Mouse (Mus musculus) midbrain, embryonic 13.5 days (tissue): ENCODE measurements around the gene Rnf115. TPM values are rescaled to one million over a fixed set of nuclear protein-coding genes. Genes with fewer than 3 reads are reported as not detected.
"Not testable (repeated sequence)": the region's sequence is repeated elsewhere in the genome, so short reads cannot be mapped to it uniquely, and the experiment has no call there.

Source experiments
- ATAC-seq: fragments of 200-750 bp; cut with Nextera tagmentation; 2 replicates; pipeline ENCODE4 v1.8.0; 2017; ENCODE audit warnings: mild to moderate bottlenecking, moderate TSS enrichment, moderate library complexity
- H3K27ac ChIP-seq: fragments of 300-500 bp; sonication (generic); 2 replicates; pipeline ENCODE4 v1.5.1; 2015; ENCODE audit warnings: inconsistent platforms, mild to moderate bottlenecking, moderate library complexity
- H3K27me3 ChIP-seq: fragments of 300-500 bp; sonication (generic); 2 replicates; pipeline ENCODE4 v1.6.1; 2015; ENCODE audit warnings: mild to moderate bottlenecking, inconsistent platforms
- H3K36me3 ChIP-seq: fragments of 300-500 bp; sonication (generic); 2 replicates; pipeline ENCODE4 v1.6.1; 2015; ENCODE audit warnings: mild to moderate bottlenecking, inconsistent platforms
- H3K4me1 ChIP-seq: fragments of 300-500 bp; sonication (generic); replicated peaks from 2 replicates; pipeline ENCODE4 v1.6.1; 2015; ENCODE audit warnings: inconsistent platforms
- H3K4me2 ChIP-seq: fragments of 300-500 bp; sonication (generic); replicated peaks from 2 replicates; pipeline ENCODE4 v1.6.1; 2015; ENCODE audit warnings: moderate library complexity, mild to moderate bottlenecking, inconsistent platforms
- H3K4me3 ChIP-seq: fragments of 300-500 bp; sonication (generic); replicated peaks from 2 replicates; pipeline ENCODE4 v1.5.1; 2015; ENCODE audit warnings: mild to moderate bottlenecking, inconsistent platforms
- H3K9ac ChIP-seq: fragments of 300-500 bp; sonication (generic); replicated peaks from 2 replicates; pipeline ENCODE4 v1.6.1; 2015; ENCODE audit warnings: mild to moderate bottlenecking, inconsistent platforms
- H3K9me3 ChIP-seq: fragments of 300-500 bp; sonication (generic); 2 replicates; pipeline ENCODE4 v1.6.1; 2016; ENCODE audit warnings: mild to moderate bottlenecking, inconsistent platforms
- WGBS: fragments of 180-500 bp; shearing (Covaris S2); methylation state at CpG from one replicate; pipeline ENCODE4 v1.1.7; 2015; 5-methylcytosine and 5-hydroxymethylcytosine counted together
- polyA plus RNA-seq: library from polyadenylated mRNA; unstranded; fragments of >200 nt; fragmentation: Nextera tagmentation; extraction: Ambion mirVana; gene quantifications from 2 replicates; pipeline ENCODE4 v1.2.1, GENCODE M21; 2015

The Rnf115 gene
- polyA plus RNA-seq, 1 experiment from 2014 or later = 80.2 TPM

GRCm38 (mm10) chr3:96715854-96716253, 11.6 kb upstream of the Rnf115 start:
- 91% methylated on average over 2 of the region's 2 CpGs for WGBS

GRCm38 (mm10) chr3:96719173-96719572, 8.3 kb upstream of the Rnf115 start:
- WGBS = 34% methylated on average over 14 of the region's 14 CpGs
- no peaks in the 10 kb centered on the region for H3K9me3 ChIP-seq
- no peak overlapping the region for H3K4me2 ChIP-seq
- H3K36me3 ChIP-seq = peaks cover 64% of the 10 kb centered on the region
- H3K27me3 ChIP-seq = no peaks in the 10 kb centered on the region
- no peak overlapping the region for H3K9ac ChIP-seq
- no peak overlapping the region for H3K27ac ChIP-seq
- no peak overlapping the region for H3K4me3 ChIP-seq
- no peak for ATAC-seq
- H3K4me1 ChIP-seq = no peaks in the 10 kb centered on the region

More at GRCm38 (mm10) chr3:96715854-96716253, 11.6 kb upstream of the Rnf115 start:
- Histone ChIP-seq H3K36me3 (peaks cover 66% of the 10 kb centered on the region), H3K4me1 (no peaks in the 10 kb centered on the region), H3K9ac (no peak overlapping the region), H3K27me3 (no peaks in the 10 kb centered on the region), H3K9me3 (no peaks in the 10 kb centered on the region), H3K27ac (no peak overlapping the region), H3K4me2 (no peak overlapping the region), H3K4me3 (no peak overlapping the region)
- no peak for ATAC-seq

DNA sequence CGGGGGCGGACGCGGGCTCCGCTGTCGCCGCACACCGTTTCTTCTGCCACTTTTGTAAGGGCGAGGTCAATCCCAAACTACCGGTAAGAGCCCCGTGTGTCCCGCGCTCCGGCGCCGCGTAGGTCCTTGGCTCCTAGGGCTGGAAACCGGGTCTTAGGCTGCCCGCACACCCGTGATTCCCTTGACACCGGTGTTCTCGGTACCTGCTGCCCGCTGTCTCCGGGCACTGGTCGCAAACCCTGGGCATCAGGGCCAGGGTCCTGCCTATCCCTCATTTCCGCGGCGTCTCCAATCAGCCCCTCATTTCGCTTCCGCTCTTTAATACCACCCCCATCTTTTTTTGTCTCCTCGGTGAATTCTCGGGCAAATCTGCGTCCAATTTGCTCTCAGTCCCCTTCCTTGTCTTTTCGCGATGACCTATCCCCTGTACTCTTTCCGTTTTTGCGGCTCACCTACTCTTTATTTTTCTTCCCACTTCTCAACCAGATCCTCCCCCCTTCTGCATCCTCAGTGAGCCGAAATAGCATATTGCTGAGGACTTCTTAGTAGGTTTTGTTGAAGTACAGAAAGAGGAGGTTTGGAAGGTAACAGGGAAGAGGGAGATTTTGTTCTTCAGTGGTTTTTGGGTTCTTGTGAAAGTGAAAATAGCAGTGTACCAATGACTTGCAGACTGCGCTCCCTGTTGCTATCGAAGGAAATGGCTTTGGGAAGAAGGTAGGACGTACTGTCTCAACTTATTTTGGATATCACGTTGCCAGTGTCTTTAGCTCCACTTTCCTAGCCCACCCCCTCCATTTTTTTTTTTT, 567 bp downstream of the Rnf115 start:
- Histone ChIP-seq H3K4me3 (peak overlapping the region; percentile 94), H3K4me1 (peaks cover 43% of the 10 kb centered on the region), H3K36me3 (peaks cover 9% of the 10 kb centered on the region), H3K27me3 (no peaks in the 10 kb centered on the region), H3K4me2 (peak overlapping the region; percentile 79), H3K27ac (peak overlapping the region; percentile 81), H3K9me3 (no peaks in the 10 kb centered on the region), H3K9ac (peak overlapping the region; percentile 86)
- ATAC-seq = no peak; the same call in 1 of the 2 replicates
- 1% methylated on average over 42 of the region's 42 CpGs for WGBS

DNA sequence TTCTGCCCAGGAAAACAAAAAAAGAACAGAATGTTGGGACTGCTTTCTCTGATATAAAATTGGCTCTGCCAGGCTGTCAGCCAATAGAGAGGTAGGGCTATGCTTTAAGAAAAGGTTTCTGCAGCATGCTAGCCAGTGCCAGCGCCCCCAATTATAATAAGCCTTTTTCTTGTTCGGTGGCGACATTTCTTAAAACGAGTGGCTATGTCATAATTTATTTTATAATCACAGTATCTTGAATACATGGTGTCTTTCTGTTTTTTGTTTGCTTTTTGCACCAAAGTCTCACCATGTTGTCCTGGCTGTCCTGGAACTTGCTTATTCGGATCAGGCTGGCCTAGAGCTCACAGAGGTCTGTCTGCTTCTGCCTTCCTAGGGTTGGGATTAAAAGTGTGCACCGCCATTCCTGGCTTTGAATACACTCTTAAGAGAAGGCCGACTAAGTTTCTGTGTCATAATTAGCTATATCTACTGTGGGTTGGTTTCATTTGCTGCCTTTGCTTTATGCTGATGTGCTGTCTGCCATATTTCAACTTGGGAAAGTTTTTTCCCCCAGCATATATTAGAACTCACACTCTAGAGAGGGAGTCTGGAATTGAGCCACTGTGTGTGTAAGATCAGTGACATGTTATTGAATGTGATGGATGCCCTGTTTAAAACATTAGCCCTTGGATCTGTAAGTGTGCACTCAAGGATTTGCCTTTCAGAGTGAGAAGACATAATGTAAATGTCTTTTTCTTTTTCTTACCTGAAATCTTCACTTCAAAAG, 1.4 kb downstream of the Rnf115 start:
- Histone ChIP-seq H3K27ac (no peak overlapping the region), H3K4me3 (peak overlapping the region; percentile 94), H3K4me2 (peak overlapping the region; percentile 79), H3K9ac (peak overlapping the region; percentile 86), H3K27me3 (no peaks in the 10 kb centered on the region), H3K36me3 (peaks cover 2% of the 10 kb centered on the region), H3K9me3 (no peaks in the 10 kb centered on the region), H3K4me1 (peaks cover 43% of the 10 kb centered on the region)
- 42% methylated on average over 7 of the region's 7 CpGs for WGBS
- no peak for ATAC-seq

GRCm38 (mm10) chr3:96729403-96729784, 1.9 kb downstream of the Rnf115 start:
- Histone ChIP-seq H3K4me2 (no peak overlapping the region), H3K9ac (no peak overlapping the region), H3K36me3 (no peaks in the 10 kb centered on the region), H3K27ac (no peak overlapping the region), H3K27me3 (no peaks in the 10 kb centered on the region), H3K4me1 (peaks cover 43% of the 10 kb centered on the region), H3K4me3 (peak overlapping the region; percentile 94; the same call in 1 of the 2 replicates), H3K9me3 (no peaks in the 10 kb centered on the region)
- ATAC-seq = no peak
- 83% methylated on average over 3 of the region's 3 CpGs for WGBS

DNA sequence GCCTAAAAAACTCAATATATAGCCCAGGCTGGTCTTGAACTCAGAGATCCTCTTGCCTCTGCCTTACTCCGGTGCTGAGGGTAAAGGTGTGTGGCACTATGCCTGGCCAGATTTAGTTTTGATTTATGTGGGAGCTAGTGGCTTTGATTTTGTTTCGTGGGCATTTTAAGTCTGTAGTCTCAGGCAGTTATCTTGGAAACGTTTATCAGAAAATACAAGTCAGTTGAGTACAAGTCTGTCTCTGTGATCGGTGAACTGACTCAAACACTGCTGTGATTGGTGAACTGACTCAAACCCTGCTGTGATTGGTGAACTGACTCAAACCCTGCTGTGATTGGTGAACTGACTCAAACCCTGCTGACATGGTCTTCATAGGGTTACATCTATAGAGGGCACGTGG, 3.3 kb downstream of the Rnf115 start:
- peaks cover 43% of the 10 kb centered on the region for H3K4me1 ChIP-seq
- ATAC-seq = no peak
- 72% methylated on average over 5 of the region's 5 CpGs for WGBS
- H3K9me3 ChIP-seq = no peaks in the 10 kb centered on the region
- H3K4me3 ChIP-seq = no peak overlapping the region
- no peak overlapping the region for H3K27ac ChIP-seq
- no peak overlapping the region for H3K9ac ChIP-seq
- H3K4me2 ChIP-seq = no peak overlapping the region
- no peaks in the 10 kb centered on the region for H3K36me3 ChIP-seq
- H3K27me3 ChIP-seq = no peaks in the 10 kb centered on the region

- no peak for ATAC-seq
- Histone ChIP-seq H3K27me3 (no peaks in the 10 kb centered on the region), H3K9me3 (no peaks in the 10 kb centered on the region), H3K4me3 (no peak overlapping the region), H3K4me2 (no peak overlapping the region), H3K9ac (no peak overlapping the region), H3K4me1 (peaks cover 30% of the 10 kb centered on the region), H3K27ac (no peak overlapping the region), H3K36me3 (no peaks in the 10 kb centered on the region)
- WGBS = 96% methylated on average over 1 of the region's 1 CpGs
Measured at GRCm38 (mm10) chr3:96733984-96734383, 6.5 kb downstream of the Rnf115 start.

DNA sequence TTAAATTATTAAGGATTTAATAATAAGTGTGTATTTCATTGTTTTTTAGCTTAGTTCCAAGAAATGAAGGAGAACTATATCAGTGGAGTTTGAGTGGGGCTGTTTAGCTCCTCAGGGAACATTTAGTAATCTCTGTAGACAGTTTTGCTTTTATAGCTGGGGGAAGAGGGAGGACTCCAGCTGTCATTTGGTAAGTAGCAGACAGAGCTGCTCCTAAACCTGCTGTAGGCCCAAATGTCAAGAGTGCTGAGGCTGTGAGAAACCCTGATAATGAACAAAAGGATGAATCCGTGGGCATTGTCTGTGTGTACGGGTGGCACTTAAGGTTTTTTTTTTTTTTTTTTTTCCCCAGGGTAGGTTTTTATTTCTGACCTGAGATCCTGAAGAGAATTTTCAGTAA, 7.7 kb downstream of the Rnf115 start:
- H3K4me1 ChIP-seq = peaks cover 19% of the 10 kb centered on the region
- no peaks in the 10 kb centered on the region for H3K9me3 ChIP-seq
- no peak overlapping the region for H3K4me3 ChIP-seq
- no peak overlapping the region for H3K4me2 ChIP-seq
- ATAC-seq = no peak
- H3K36me3 ChIP-seq = no peaks in the 10 kb centered on the region
- no peak overlapping the region for H3K27ac ChIP-seq
- no peak overlapping the region for H3K9ac ChIP-seq
- H3K27me3 ChIP-seq = no peaks in the 10 kb centered on the region
- 73% methylated on average over 2 of the region's 2 CpGs for WGBS

DNA sequence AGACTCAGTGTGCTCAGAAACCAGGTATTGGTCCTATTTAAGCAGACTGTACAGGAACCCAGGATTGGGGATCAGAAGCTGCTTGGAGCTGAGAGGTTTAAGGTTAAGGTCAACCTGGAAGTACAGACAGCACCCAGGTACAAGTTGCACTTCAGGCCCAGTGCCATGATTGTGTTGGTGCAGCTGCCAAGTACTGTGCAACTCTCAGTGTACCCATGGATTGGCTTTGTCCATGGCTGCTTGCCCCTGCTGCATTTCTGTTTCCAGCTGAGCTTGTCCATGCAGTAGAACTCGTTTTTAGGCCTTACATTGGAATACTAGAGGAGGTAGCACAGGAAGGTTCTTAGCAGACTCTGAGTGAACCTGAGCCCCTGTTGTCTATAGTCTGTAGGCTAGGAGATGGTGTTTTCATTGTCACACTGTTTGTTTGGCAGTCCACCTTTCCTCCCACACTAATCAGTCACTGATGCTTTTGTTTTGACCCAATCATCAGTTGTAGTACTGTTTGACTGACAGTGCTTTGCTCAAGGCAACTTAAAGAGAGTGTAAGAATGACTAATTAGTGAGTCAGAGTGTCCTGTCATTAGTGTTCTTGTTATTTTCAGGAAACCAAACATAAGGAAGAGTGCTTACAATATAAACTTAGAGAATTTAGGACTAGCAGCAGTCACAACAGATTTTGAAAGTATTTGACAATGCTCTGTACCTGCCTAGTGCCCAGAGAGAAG, 9.7 kb downstream of the Rnf115 start:
- 63% methylated on average over 1 of the region's 1 CpGs for WGBS
- Histone ChIP-seq H3K36me3 (no peaks in the 10 kb centered on the region), H3K27me3 (no peaks in the 10 kb centered on the region), H3K27ac (no peak overlapping the region), H3K9ac (no peak overlapping the region), H3K4me1 (0 out of 2 replicates have a peak, but pooled peaks cover 4% of the 10 kb centered on the region), H3K9me3 (no peaks in the 10 kb centered on the region), H3K4me3 (no peak overlapping the region), H3K4me2 (no peak overlapping the region)
- no peak for ATAC-seq

DNA sequence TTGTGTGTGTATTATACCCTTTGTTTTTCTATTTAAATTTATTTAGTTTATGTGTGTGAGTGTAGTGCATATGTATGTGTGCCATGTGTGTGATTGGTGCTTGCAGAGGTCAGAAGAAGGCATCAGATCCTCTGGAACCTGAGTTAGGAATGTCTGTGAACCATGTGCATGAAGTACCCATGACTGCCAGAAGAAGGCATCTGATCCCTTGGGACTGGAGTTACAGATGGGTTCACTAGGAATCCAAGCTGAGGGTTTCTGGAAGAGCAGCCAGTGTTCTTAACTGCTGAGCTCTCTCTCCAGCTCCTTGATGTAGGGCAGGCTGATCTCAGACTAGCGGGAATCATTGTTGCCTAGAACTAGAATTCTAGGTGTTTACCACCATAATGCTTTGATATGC, 10.5 kb downstream of the Rnf115 start:
- Histone ChIP-seq H3K9me3 (no peaks in the 10 kb centered on the region), H3K4me1 (0 out of 2 replicates have a peak, but pooled peaks cover 4% of the 10 kb centered on the region), H3K27ac (no peak overlapping the region), H3K4me3 (no peak overlapping the region), H3K9ac (no peak overlapping the region), H3K4me2 (no peak overlapping the region), H3K36me3 (no peaks in the 10 kb centered on the region), H3K27me3 (no peaks in the 10 kb centered on the region)
- WGBS = 91% methylated on average over 1 of the region's 1 CpGs
- no peak for ATAC-seq

- not testable (repeated sequence) for ATAC-seq, H3K27ac ChIP-seq, H3K9me3 ChIP-seq, H3K36me3 ChIP-seq, H3K4me1 ChIP-seq, H3K4me2 ChIP-seq, H3K27me3 ChIP-seq, H3K4me3 ChIP-seq, H3K9ac ChIP-seq
Measured at GRCm38 (mm10) chr3:96740279-96740678, 12.8 kb downstream of the Rnf115 start.

DNA sequence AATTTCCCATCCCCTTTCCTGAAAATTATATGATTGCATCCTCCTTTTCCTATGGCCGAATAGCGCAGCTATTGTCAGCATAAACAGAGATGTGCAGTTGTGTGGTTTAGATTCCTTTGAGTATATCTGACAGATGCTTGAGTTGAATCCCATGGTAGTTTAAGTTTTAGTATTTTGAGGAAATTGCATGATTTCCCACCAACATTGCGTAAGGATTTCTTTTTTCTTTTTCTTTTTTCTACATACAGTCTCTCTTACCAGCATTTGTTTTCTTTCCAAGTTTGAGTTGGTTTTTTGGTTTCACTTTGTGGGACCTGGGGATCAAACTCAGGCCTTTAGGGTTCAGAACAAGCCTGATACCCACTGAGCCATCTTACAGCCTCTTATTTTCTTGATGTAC, 16.9 kb downstream of the Rnf115 start:
- no peaks in the 10 kb centered on the region for H3K36me3 ChIP-seq
- H3K4me2 ChIP-seq = no peak overlapping the region
- no peaks in the 10 kb centered on the region for H3K9me3 ChIP-seq
- no peak for ATAC-seq
- no peak overlapping the region for H3K9ac ChIP-seq
- 99% methylated on average over 3 of the region's 3 CpGs for WGBS
- no peak overlapping the region for H3K4me3 ChIP-seq
- H3K27me3 ChIP-seq = no peaks in the 10 kb centered on the region
- no peaks in the 10 kb centered on the region for H3K4me1 ChIP-seq
- H3K27ac ChIP-seq = no peak overlapping the region
